7 mouse cellular contexts compared by ENCODE assay signal in genomic region chr4:132939421-132940127, GRCm38 (mm10). TPM values are rescaled to one million over a fixed set of nuclear protein-coding genes. Genes with fewer than 3 reads are reported as not detected.
A peak's percentile ranks its signal among the peaks of the same experiment; 100 is the strongest.
DNase-seq lines count a peak whose midpoint lies in the region; ATAC-seq and TF ChIP-seq lines count a peak whose summit lies in the region.

No protein-coding gene starts in this region.

- no peaks in the 10 kb centered on the region for H3K9me3 ChIP-seq in E14TG2a.4 (ENCODE audit: low read length)
- no peaks in the 10 kb centered on the region for H3K9me3 ChIP-seq in kidney, embryonic 15.5 days (replicated peaks)
- H3K9me3 ChIP-seq in lung, embryonic 16.5 days (ENCODE audit: control insufficient read depth, low read length), result no peaks in the 10 kb centered on the region

- peaks cover 69% of the 10 kb centered on the region for H3K4me1 ChIP-seq in E14TG2a.4 (replicated peaks; ENCODE audit: low read depth, low read length)
- peaks cover 8% of the 10 kb centered on the region for H3K4me1 ChIP-seq in cerebellum, adult 2 months (ENCODE audit: control insufficient read depth, insufficient read depth, low read length)
- H3K4me1 ChIP-seq in kidney, embryonic 15.5 days, result peaks cover 21% of the 10 kb centered on the region
- peaks cover 3% of the 10 kb centered on the region for H3K4me1 ChIP-seq in lung, embryonic 16.5 days (replicated peaks; ENCODE audit: control insufficient read depth, insufficient read depth, low read length)
- H3K4me1 ChIP-seq in small intestine, adult 2 months (ENCODE audit: control insufficient read depth, insufficient read depth, insufficient read length, low read length), result peaks cover 5% of the 10 kb centered on the region; the same call in 1 of the 2 replicates

- H3K79me2 ChIP-seq in C2C12 (ENCODE audit: control insufficient read depth, insufficient read depth), result no peaks in the 10 kb centered on the region

- H3K9ac ChIP-seq in kidney, embryonic 15.5 days, result no peak overlapping the region
- H3K9ac ChIP-seq in lung, embryonic 16.5 days (ENCODE audit: low read length), result no peak overlapping the region

- TF ChIP-seq POLR2A in cerebellum, adult 2 months (IDR thresholded peaks at IDR 0.05; ENCODE audit: borderline replicate concordance, insufficient read depth, low read length), result no peak
- TF ChIP-seq POLR2A in small intestine, adult 2 months (IDR thresholded peaks at IDR 0.05; ENCODE audit: low read depth, low read length), result no peak

- no peaks in the 10 kb centered on the region for H3K79me3 ChIP-seq in C2C12 (ENCODE audit: low read depth)

- peak; percentile 42 to 66 for DNase-seq in cerebellum, adult 2 months
- peak; percentile 76 for DNase-seq in gastrocnemius, adult 2 months

- TF ChIP-seq CTCF in C2C12 (IDR thresholded peaks at IDR 0.05; ENCODE audit: control insufficient read depth, insufficient read depth, insufficient read length) (peak; percentile 66), E14TG2a.4 (conservative IDR thresholded peaks at IDR 0.05; ENCODE audit: low read length) (peak; percentile 83)
- TF ChIP-seq CTCF in cerebellum, adult 2 months (IDR thresholded peaks at IDR 0.05; ENCODE audit: borderline replicate concordance, insufficient read depth, low read depth, low read length), result peak; percentile 60; the same call in 1 of the 2 replicates
- peak; percentile 79 for TF ChIP-seq CTCF in gastrocnemius, adult 2 months (IDR thresholded peaks at IDR 0.05)
- peak; percentile 80 for TF ChIP-seq CTCF in small intestine, adult 2 months (IDR thresholded peaks at IDR 0.05; ENCODE audit: extremely low read depth, insufficient read length, insufficient replicate concordance, low read depth, low read length)

- ATAC-seq in kidney, embryonic 15.5 days (replicated peaks; ENCODE audit: low FRiP score), result no peak
- ATAC-seq in lung, embryonic 16.5 days (ENCODE audit: low read depth), result 0 out of 2 replicates have a peak, but pooled peaks have one; percentile 12

- 25% methylated on average over 22 of the region's 22 CpGs for WGBS in cerebellum, adult 2 months
- WGBS in kidney, embryonic 15.5 days, result 23% methylated on average over 22 of the region's 22 CpGs
- 28% methylated on average over 22 of the region's 22 CpGs for WGBS in lung, embryonic 16.5 days
- 21% methylated on average over 22 of the region's 22 CpGs for WGBS in small intestine, adult 2 months

- H3ac ChIP-seq in C2C12 (ENCODE audit: control insufficient read depth, insufficient read length, low read depth), result no peak overlapping the region

- H3K4me3 ChIP-seq in C2C12 (ENCODE audit: insufficient read depth, poor library complexity, severe bottlenecking) (no peak overlapping the region), E14TG2a.4 (replicated peaks; ENCODE audit: low read length) (no peak overlapping the region)
- no peak overlapping the region for H3K4me3 ChIP-seq in cerebellum, adult 2 months (replicated peaks; ENCODE audit: insufficient read depth, low read depth, low read length)
- peak overlapping the region; percentile 50 for H3K4me3 ChIP-seq in gastrocnemius, adult 2 months
- H3K4me3 ChIP-seq in kidney, embryonic 15.5 days (replicated peaks), result no peak overlapping the region
- H3K4me3 ChIP-seq in lung, embryonic 16.5 days (ENCODE audit: low read length), result no peak overlapping the region
- H3K4me3 ChIP-seq in small intestine, adult 2 months (ENCODE audit: low read depth, low read length), result no peak overlapping the region

- peak overlapping the region; percentile 44; the same call in 1 of the 2 replicates for H3K4me2 ChIP-seq in kidney, embryonic 15.5 days
- no peak overlapping the region; the same call in 1 of the 2 replicates for H3K4me2 ChIP-seq in lung, embryonic 16.5 days (ENCODE audit: low read depth, low read length)

- H3K36me3 ChIP-seq in C2C12 (ENCODE audit: control insufficient read depth, insufficient read depth), result no peaks in the 10 kb centered on the region
- H3K36me3 ChIP-seq in E14TG2a.4 (ENCODE audit: insufficient read depth, low read length), result no peaks in the 10 kb centered on the region
- no peaks in the 10 kb centered on the region for H3K36me3 ChIP-seq in kidney, embryonic 15.5 days
- no peaks in the 10 kb centered on the region for H3K36me3 ChIP-seq in lung, embryonic 16.5 days (ENCODE audit: control insufficient read depth, insufficient read depth, low read length)
- no peaks in the 10 kb centered on the region for H3K36me3 ChIP-seq in small intestine, adult 2 months (ENCODE audit: control insufficient read depth, insufficient read depth, low read length)

- H3K27ac ChIP-seq in cerebellum, adult 2 months (ENCODE audit: insufficient read depth, low read length), result no peak overlapping the region
- H3K27ac ChIP-seq in gastrocnemius, adult 2 months, result no peak overlapping the region
- no peak overlapping the region for H3K27ac ChIP-seq in kidney, embryonic 15.5 days
- no peak overlapping the region for H3K27ac ChIP-seq in lung, embryonic 16.5 days (ENCODE audit: low read length)
- no peak overlapping the region for H3K27ac ChIP-seq in small intestine, adult 2 months (ENCODE audit: insufficient read depth, low read depth, low read length)

- H3K27me3 ChIP-seq in C2C12 (ENCODE audit: control insufficient read depth, insufficient read depth, insufficient read length) (peaks cover 3% of the 10 kb centered on the region), E14TG2a.4 (ENCODE audit: insufficient read depth, low read length) (peaks cover 33% of the 10 kb centered on the region)
- no peaks in the 10 kb centered on the region for H3K27me3 ChIP-seq in cerebellum, adult 2 months (ENCODE audit: control insufficient read depth, insufficient read depth, low read length)
- H3K27me3 ChIP-seq in kidney, embryonic 15.5 days, result 0 out of 2 replicates have a peak, but pooled peaks cover 7% of the 10 kb centered on the region
- H3K27me3 ChIP-seq in lung, embryonic 16.5 days (ENCODE audit: control insufficient read depth, insufficient read depth, low read depth, low read length), result no peaks in the 10 kb centered on the region
- H3K27me3 ChIP-seq in small intestine, adult 2 months (ENCODE audit: control insufficient read depth, insufficient read depth, low read length), result no peaks in the 10 kb centered on the region

- intact Hi-C loops in gastrocnemius, adult 2 months (cut with DNase I), result no loop called here

TF ChIP-seq in C2C12, 6 proteins besides CTCF, POLR2A, EP300 and RAD21:
- TF ChIP-seq MYOD1 (IDR thresholded peaks at IDR 0.05; ENCODE audit: control insufficient read depth, insufficient read length, low read depth) (no peak), FOSL1 (IDR thresholded peaks at IDR 0.05; ENCODE audit: insufficient read depth, low read length, poor library complexity, severe bottlenecking) (no peak), MYOG (IDR thresholded peaks at IDR 0.05; ENCODE audit: control insufficient read depth, extremely low read depth, insufficient read length) (no peak), USF1 (IDR thresholded peaks at IDR 0.05; ENCODE audit: low read depth) (no peak), CEBPB (IDR thresholded peaks at IDR 0.05; ENCODE audit: low read depth) (no peak), MAX (IDR thresholded peaks at IDR 0.05) (no peak)

RNA-seq across cellular contexts. Expression of gene Fam76a, which starts 17.2 kb away (rescaled TPM):
- 15.5 TPM for polyA plus RNA-seq in C2C12 (2012; fragmentation: generic; extraction: Trizol)
- 30.0 and 30.5 TPM in 2 replicates for polyA plus RNA-seq in cerebellum, adult 2 months (2012; rRNA removed)
- total RNA-seq in gastrocnemius, adult 2 months (2021), result 10 to 100 TPM; 23.5 to 29.9 TPM
- 35.1 and 35.8 TPM in 2 replicates for polyA plus RNA-seq in kidney, embryonic 15.5 days (2015; fragmentation: Nextera tagmentation; extraction: Ambion mirVana)
- polyA plus RNA-seq in lung, embryonic 16.5 days (2015; fragmentation: Nextera tagmentation; extraction: Ambion mirVana), result 42.9 and 44.5 TPM in 2 replicates
- polyA plus RNA-seq in small intestine, adult 2 months (2012; rRNA removed), result 3.4 and 10.7 TPM in 2 replicates

RNA-seq across cellular contexts. Expression of gene Fgr, which starts 34.3 kb away (rescaled TPM):
- polyA plus RNA-seq in C2C12 (2012; fragmentation: generic; extraction: Trizol), result 0.01 TPM
- polyA plus RNA-seq in cerebellum, adult 2 months (2012; rRNA removed), result 0.32 and 0.38 TPM in 2 replicates
- total RNA-seq in gastrocnemius, adult 2 months (2021), result under 1 TPM in 1 of 2 experiments, not detected in 1; 0.06 TPM
- polyA plus RNA-seq in kidney, embryonic 15.5 days (2015; fragmentation: Nextera tagmentation; extraction: Ambion mirVana), result 0.63 and 0.81 TPM in 2 replicates
- polyA plus RNA-seq in lung, embryonic 16.5 days (2015; fragmentation: Nextera tagmentation; extraction: Ambion mirVana), result 0.79 and 1.2 TPM in 2 replicates
- 3.5 and 3.8 TPM in 2 replicates for polyA plus RNA-seq in small intestine, adult 2 months (2012; rRNA removed)

RNA-seq across cellular contexts. Expression of gene Stx12, which starts 55.3 kb away (rescaled TPM):
- polyA plus RNA-seq in C2C12 (2012; fragmentation: generic; extraction: Trizol), result 19.2 TPM
- 88.6 and 89.0 TPM in 2 replicates for polyA plus RNA-seq in cerebellum, adult 2 months (2012; rRNA removed)
- total RNA-seq in gastrocnemius, adult 2 months (2021), result 10 to 100 TPM; 24.1 to 25.7 TPM
- polyA plus RNA-seq in kidney, embryonic 15.5 days (2015; fragmentation: Nextera tagmentation; extraction: Ambion mirVana), result 55.9 and 57.7 TPM in 2 replicates
- 64.1 and 68.4 TPM in 2 replicates for polyA plus RNA-seq in lung, embryonic 16.5 days (2015; fragmentation: Nextera tagmentation; extraction: Ambion mirVana)
- 8.6 and 18.9 TPM in 2 replicates for polyA plus RNA-seq in small intestine, adult 2 months (2012; rRNA removed)
